ENCODE assay signal across 28 mouse cellular contexts in the genomic region with DNA sequence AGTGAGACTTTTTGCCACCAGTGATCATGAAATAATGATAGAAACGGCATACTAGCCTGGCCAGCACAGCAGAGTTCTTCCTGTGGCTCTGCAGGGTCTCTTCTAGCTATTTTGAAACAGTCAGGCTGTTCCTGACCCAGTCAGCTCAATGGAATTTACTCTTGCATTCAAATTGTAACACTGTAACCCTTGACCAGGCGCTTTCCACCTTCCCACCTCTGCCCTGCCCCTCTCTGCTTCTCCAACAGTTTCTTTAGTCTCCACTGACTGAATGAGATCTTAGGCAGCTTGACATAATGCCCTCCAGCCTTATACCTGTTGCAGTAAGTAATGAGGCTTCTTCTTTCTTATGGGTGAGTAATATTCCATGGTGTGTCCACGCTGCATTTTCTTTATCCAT. TPM values are rescaled to one million over a fixed set of nuclear protein-coding genes. Genes with fewer than 3 reads are reported as not detected.
"Had no signal": no experiment of that assay in that cellular context is flagged by ENCODE, and none has a peak within 500 bp of the region (broad histone marks: within the 10 kb centered on the region; RNA-seq: fewer than 3 reads in every experiment).

No protein-coding gene starts in this region.

- ATAC-seq: midbrain, embryonic 16.5 days had no signal

- H3K9me3 ChIP-seq: midbrain, embryonic 10.5 days; midbrain, embryonic 12.5 days; neural tube, embryonic 13.5 days; neural tube, embryonic 15.5 days had no signal

- H3K9ac ChIP-seq: liver, embryonic 14.5 days; lung, embryonic 14.5 days; midbrain, embryonic 12.5 days; neural tube, embryonic 13.5 days; neural tube, embryonic 15.5 days had no signal

- H3K4me3 ChIP-seq: midbrain, embryonic 10.5 days; midbrain, embryonic 12.5 days; myocyte; neural tube, embryonic 13.5 days; neural tube, embryonic 15.5 days had no signal

- DNase-seq: lung, adult 18-20 months; lung, embryonic 14.5 days; lung, postnatal 10 days; lung, postnatal 4 days; midbrain, embryonic 14.5 days; retina, postnatal 1 day; right cerebral cortex, adult 18-20 months; right cerebral cortex, postnatal 25 days; right cerebral cortex, postnatal 4 days; spleen, adult 18-20 months; thymus, adult 18-20 months; thymus, postnatal 14 days; thymus, postnatal 36 days had no signal

- H3K4me2 ChIP-seq: lung, embryonic 14.5 days; midbrain, embryonic 12.5 days; neural tube, embryonic 13.5 days; neural tube, embryonic 15.5 days had no signal

- H3K27ac ChIP-seq: liver, embryonic 14.5 days; midbrain, embryonic 10.5 days; midbrain, embryonic 12.5 days; neural tube, embryonic 13.5 days; neural tube, embryonic 15.5 days had no signal

- H3K36me3 ChIP-seq: midbrain, embryonic 10.5 days; midbrain, embryonic 12.5 days; neural tube, embryonic 13.5 days; neural tube, embryonic 15.5 days had no signal

RNA-seq across cellular contexts. Expression of gene Rdh8, which starts 48.6 kb away (rescaled TPM):
- total RNA-seq: megakaryocyte, adult 5-6 weeks; megakaryocyte-erythroid progenitor cell, adult 5-6 weeks had no signal
- polyA plus RNA-seq: liver, embryonic 14.5 days; lung, embryonic 14.5 days; lung, embryonic 16.5 days; midbrain, embryonic 10.5 days; midbrain, embryonic 12.5 days; midbrain, embryonic 14.5 days; midbrain, embryonic 16.5 days; myocyte; neural tube, embryonic 11.5 days; neural tube, embryonic 13.5 days; neural tube, embryonic 15.5 days; small intestine, adult 2 months; stomach, embryonic 14.5 days; stomach, embryonic 16.5 days; thymus, postnatal 0 days had no signal
